Mouse (Mus musculus) adrenal gland, adult 10 weeks (tissue): ENCODE data around the gene Eif4g1. TPM values are rescaled to one million over a fixed set of nuclear protein-coding genes. Genes with fewer than 3 reads are reported as not detected.

Source experiments
- polyA plus RNA-seq: library from polyadenylated mRNA; stranded (reverse); fragments of 350-450 nt; fragmentation: Illumina TruSeq; extraction: RNeasy Lipid Tissue Mini Kit (QIAGEN cat#74804); gene quantifications from one replicate; pipeline ENCODE4 v1.2.3, GENCODE M21; 2014; ENCODE audit warnings: low read depth, low replicate concordance

The Eif4g1 gene
- 151 TPM for polyA plus RNA-seq

GRCm38 (mm10) chr16:20668013-20668412, at the start of gene Eif4g1:
Gene Eif4g1 (plus strand): TSS chr16:20668313.

GRCm38 (mm10) chr16:20621191-20621990, 46.7 kb upstream of the Eif4g1 start, which contains the start of gene Camk2n2:
Gene Camk2n2 (minus strand): TSS chr16:20621287.

GRCm38 (mm10) chr16:20629731-20630634, 38.1 kb upstream of the Eif4g1 start, which contains the start of gene Ece2:
Gene Ece2 (plus strand): TSS chr16:20629828.

GRCm38 (mm10) chr16:20651076-20651946, 16.8 kb upstream of the Eif4g1 start, which contains the start of gene Psmd2:
Gene Psmd2 (plus strand): TSS chr16:20651652.

GRCm38 (mm10) chr16:20693111-20693701, 25.1 kb downstream of the Eif4g1 start, which contains the start of gene Fam131a:
Gene Fam131a (plus strand): TSS chr16:20693241.

GRCm38 (mm10) chr16:20717181-20717977, 49.3 kb downstream of the Eif4g1 start, which contains the start of the genes Polr2h and Clcn2:
Gene Polr2h (plus strand): TSS chr16:20717665.
Gene Clcn2 (minus strand): TSS chr16:20717746.

GRCm38 (mm10) chr16:20732925-20733730, 65.0 kb downstream of the Eif4g1 start, which contains the start of gene Chrd:
Gene Chrd (plus strand): TSS chr16:20733127.

GRCm38 (mm10) chr16:20733731-20734730, 65.9 kb downstream of the Eif4g1 start, which contains the start of gene Thpo:
Gene Thpo (minus strand): TSS chr16:20734511.

Other genes with a start within 250 kb of the Eif4g1 start
- gene Abcc5, start 241.9 kb upstream of the Eif4g1 start, polyA plus RNA-seq = 54.2 TPM
- gene Eif2b5, start 169.5 kb upstream of the Eif4g1 start, polyA plus RNA-seq = 12.4 TPM
- gene Dvl3, start 151.3 kb upstream of the Eif4g1 start, polyA plus RNA-seq = 18.4 TPM
- gene Ap2m1, start 132.8 kb upstream of the Eif4g1 start, polyA plus RNA-seq = 132 TPM
- gene Abcf3, start 119.7 kb upstream of the Eif4g1 start, polyA plus RNA-seq = 17.7 TPM
- not detected for gene Vwa5b2, start 78.8 kb upstream of the Eif4g1 start, polyA plus RNA-seq
- 1.1 TPM for gene Eef1akmt4, start 56.7 kb upstream of the Eif4g1 start, polyA plus RNA-seq
- gene Gm49333, start 56.7 kb upstream of the Eif4g1 start, polyA plus RNA-seq = not detected
- gene Alg3, start 56.6 kb upstream of the Eif4g1 start, polyA plus RNA-seq = 8.6 TPM
- 1.7 TPM for gene Camk2n2, start 47.0 kb upstream of the Eif4g1 start, polyA plus RNA-seq
- 2.4 TPM for gene Ece2, start 38.5 kb upstream of the Eif4g1 start, polyA plus RNA-seq
- 113 TPM for gene Psmd2, start 16.7 kb upstream of the Eif4g1 start, polyA plus RNA-seq
- gene Fam131a, start 24.9 kb downstream of the Eif4g1 start, polyA plus RNA-seq = 0.35 TPM
- 43.4 TPM for gene Polr2h, start 49.4 kb downstream of the Eif4g1 start, polyA plus RNA-seq
- 1.3 TPM for gene Clcn2, start 49.4 kb downstream of the Eif4g1 start, polyA plus RNA-seq
- 1.2 TPM for gene Chrd, start 64.8 kb downstream of the Eif4g1 start, polyA plus RNA-seq
- gene Thpo, start 66.2 kb downstream of the Eif4g1 start, polyA plus RNA-seq = not detected